Mouse (Mus musculus) kidney, adult 11 months (tissue): ENCODE data around the gene Rerg.

Experiments
- DNase-seq: peaks from one replicate; pipeline ENCODE4 v3.0.0; 2022

Rerg gene

GRCm38 (mm10) chr6:137170226-137170625 lies at the start of gene Rerg:
Rerg (minus strand) TSS chr6:137170497.
- DNase-seq, result no peak

- DNase-seq, result no peak
These were observed 47.7 kb upstream of the Rerg start for GRCm38 (mm10) chr6:137217841-137218463.

GRCm38 (mm10) chr6:137211441-137211840 lies 41.1 kb upstream of the Rerg start:
- peak; percentile 26 for DNase-seq

- no peak for DNase-seq
These were observed 40.7 kb upstream of the Rerg start for GRCm38 (mm10) chr6:137210991-137211390.

GRCm38 (mm10) chr6:137209992-137210391 lies 39.7 kb upstream of the Rerg start:
- DNase-seq, result peak; percentile 89

GRCm38 (mm10) chr6:137207126-137207525 lies 36.8 kb upstream of the Rerg start:
- DNase-seq, result peak; percentile 76

GRCm38 (mm10) chr6:137205662-137206400 lies 35.5 kb upstream of the Rerg start:
- DNase-seq, result no peak

GRCm38 (mm10) chr6:137202661-137203060 lies 32.4 kb upstream of the Rerg start:
- DNase-seq, result no peak

GRCm38 (mm10) chr6:137201578-137201977 lies 31.3 kb upstream of the Rerg start:
- no peak for DNase-seq

GRCm38 (mm10) chr6:137201166-137201565 lies 30.9 kb upstream of the Rerg start:
- no peak for DNase-seq

GRCm38 (mm10) chr6:137192063-137192462 lies 21.8 kb upstream of the Rerg start:
- DNase-seq, result no peak

- DNase-seq, result no peak
These were observed 20.7 kb upstream of the Rerg start for GRCm38 (mm10) chr6:137191026-137191425.

- no peak for DNase-seq
These were observed 20.3 kb upstream of the Rerg start for GRCm38 (mm10) chr6:137190577-137190976.

- DNase-seq, result no peak
These were observed 18.2 kb upstream of the Rerg start for GRCm38 (mm10) chr6:137188375-137188926.

- DNase-seq, result no peak
These were observed 17.1 kb upstream of the Rerg start for GRCm38 (mm10) chr6:137187426-137187825.

GRCm38 (mm10) chr6:137180636-137181035 lies 10.3 kb upstream of the Rerg start:
- no peak for DNase-seq

GRCm38 (mm10) chr6:137180115-137180514 lies 9.8 kb upstream of the Rerg start:
- no peak for DNase-seq

- DNase-seq, result no peak
These were observed 8.7 kb upstream of the Rerg start for GRCm38 (mm10) chr6:137179026-137179425.

- DNase-seq, result no peak
These were observed 349 bp upstream of the Rerg start for GRCm38 (mm10) chr6:137170646-137171045.

GRCm38 (mm10) chr6:137169171-137169968 lies 927 bp downstream of the Rerg start:
- peak; percentile 69 for DNase-seq

- no peak for DNase-seq
These were observed 3.5 kb downstream of the Rerg start for GRCm38 (mm10) chr6:137166843-137167242.

GRCm38 (mm10) chr6:137163571-137163970 lies 6.7 kb downstream of the Rerg start:
- no peak for DNase-seq

- DNase-seq, result no peak
These were observed 7.2 kb downstream of the Rerg start for GRCm38 (mm10) chr6:137163061-137163460.
